Mouse (Mus musculus) thymus, adult 2 months (tissue): Measurements from ENCODE around the gene 0610040J01Rik.

Experiments used
- CTCF ChIP-seq: fragments of 200-500 bp; IDR thresholded peaks from 2 replicates; pipeline ENCODE4 v1.5.1; 2012; ENCODE audit warnings: mild to moderate bottlenecking, control low read depth, low read length, moderate library complexity, borderline replicate concordance; ENCODE audit not compliant: control insufficient read depth, poor library complexity, insufficient read depth; ENCODE audit errors: extremely low read depth
- POLR2A ChIP-seq: fragments of 200-500 bp; IDR thresholded peaks from 2 replicates; pipeline ENCODE4 v1.6.1; 2012; ENCODE audit warnings: mild to moderate bottlenecking, low read length, control low read depth, moderate library complexity; ENCODE audit not compliant: control insufficient read depth, poor library complexity, insufficient read depth; ENCODE audit errors: extremely low read depth

DNA sequence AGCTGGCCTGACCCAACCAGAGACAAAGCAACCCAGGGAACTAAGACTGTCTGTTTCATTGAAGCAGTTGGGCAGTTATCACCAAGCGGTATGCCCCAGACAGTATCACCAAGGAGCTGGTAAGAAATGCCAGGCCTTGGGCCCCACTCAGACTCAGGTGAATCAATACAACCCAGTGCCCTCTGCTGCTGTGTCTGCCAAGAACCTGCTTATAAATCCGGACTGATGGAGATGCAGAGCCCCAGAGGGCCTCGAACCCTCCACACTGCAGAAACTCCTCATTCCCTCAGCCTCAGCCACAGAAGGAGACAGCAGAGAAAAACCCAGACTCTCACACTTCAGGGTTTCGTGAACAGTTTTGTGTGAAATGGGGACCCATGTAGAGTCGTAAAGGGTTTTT is 74.1 kb downstream of the 0610040J01Rik start:
- no peak for TF ChIP-seq POLR2A
- TF ChIP-seq CTCF = no peak
